Mouse (Mus musculus) kidney, postnatal 10 days (tissue): ENCODE results near the gene Brsk1.

Experiments used
- DNase-seq: peaks from one replicate; pipeline ENCODE4 v3.0.0; 2021; ENCODE audit warnings: mixed read lengths

Brsk1 gene

GRCm38 (mm10) chr7:4740309-4740727 lies 49.9 kb downstream of the Brsk1 start:
- no peak for DNase-seq

DNA sequence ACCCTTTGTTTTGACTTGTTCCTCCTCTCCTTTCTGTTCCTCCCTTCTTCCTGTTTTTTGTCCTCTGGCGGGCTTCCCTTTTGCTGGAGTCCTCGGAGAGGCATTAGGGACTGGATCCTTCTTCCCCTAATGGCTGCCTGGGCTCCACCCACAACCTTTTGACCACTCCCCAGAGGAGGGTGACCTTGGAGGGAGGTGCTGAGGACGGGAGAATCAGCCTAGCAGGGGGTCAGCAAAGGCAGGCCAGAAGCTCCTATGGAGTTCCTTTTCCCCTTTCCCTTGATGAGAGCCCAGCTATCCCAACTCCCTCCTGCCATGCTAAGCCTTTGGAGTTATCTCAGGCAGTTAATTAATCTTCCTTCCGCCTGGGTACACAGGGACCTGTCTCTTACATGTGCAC lies 50.7 kb downstream of the Brsk1 start:
- DNase-seq = peak; percentile 78

DNA sequence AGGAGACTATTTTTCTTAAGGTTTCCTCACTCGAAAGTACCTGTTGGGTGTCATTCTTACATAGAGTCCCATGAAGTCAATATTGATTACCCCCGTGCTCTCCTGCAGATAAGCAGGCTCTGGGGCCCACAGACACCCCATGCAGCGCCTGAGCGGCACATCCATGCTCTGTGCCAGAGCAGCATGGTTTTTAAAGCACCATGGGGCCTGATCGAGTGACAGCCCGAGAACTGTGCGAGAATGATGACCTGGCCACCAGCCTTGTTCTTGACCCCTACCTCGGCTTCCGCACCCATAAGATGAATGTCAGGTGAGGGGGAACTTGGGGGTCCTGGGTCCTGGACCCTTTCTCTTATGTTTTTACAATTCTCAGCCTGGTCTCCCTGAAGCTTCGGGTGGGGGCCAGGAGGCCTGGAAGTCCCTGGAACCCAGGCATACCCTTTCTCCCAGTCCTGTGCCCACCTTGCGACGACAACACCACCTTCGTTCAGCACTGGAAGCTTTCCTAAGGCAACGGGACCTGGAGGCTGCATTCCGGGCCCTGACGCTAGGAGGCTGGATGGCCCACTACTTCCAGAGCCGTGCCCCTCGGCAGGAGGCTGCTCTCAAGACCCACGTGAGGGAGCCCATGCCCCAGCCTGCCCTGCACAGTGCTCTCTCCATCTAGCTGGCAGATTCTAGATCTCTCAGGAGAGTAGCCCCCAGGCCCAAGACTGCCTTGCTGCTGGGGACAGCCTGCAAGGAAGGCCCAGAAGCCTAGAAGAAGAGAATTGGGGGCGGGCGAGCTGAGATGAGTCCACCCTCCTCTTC lies 51.5 kb downstream of the Brsk1 start:
- DNase-seq = peak; percentile 14

- DNase-seq = no peak
These were observed 52.0 kb downstream of the Brsk1 start for GRCm38 (mm10) chr7:4742482-4742819.

- no peak for DNase-seq
These were observed 53.0 kb downstream of the Brsk1 start for GRCm38 (mm10) chr7:4743354-4743753.

DNA sequence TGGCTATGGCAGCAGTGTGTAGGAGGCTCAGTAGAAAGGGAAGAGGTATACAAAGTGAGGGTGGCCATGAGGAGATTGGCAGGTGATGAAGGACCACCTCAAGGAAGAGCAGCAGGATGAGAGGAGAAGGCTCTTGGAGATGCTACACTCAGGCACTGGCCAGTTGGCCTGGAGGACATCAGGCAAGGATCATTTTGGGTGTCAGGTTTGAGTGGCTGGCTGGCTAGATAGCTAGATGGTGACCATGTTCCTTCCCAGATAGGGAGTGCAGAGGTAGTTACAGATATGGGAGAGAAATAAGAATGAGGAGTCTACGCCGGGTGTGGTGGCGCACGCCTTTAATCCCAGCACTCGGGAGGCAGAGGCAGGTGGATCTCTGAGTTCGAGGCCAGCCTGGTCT lies 54.5 kb downstream of the Brsk1 start:
- no peak for DNase-seq

- peak; percentile 13 for DNase-seq
These were observed 56.0 kb downstream of the Brsk1 start for GRCm38 (mm10) chr7:4746326-4746980.

DNA sequence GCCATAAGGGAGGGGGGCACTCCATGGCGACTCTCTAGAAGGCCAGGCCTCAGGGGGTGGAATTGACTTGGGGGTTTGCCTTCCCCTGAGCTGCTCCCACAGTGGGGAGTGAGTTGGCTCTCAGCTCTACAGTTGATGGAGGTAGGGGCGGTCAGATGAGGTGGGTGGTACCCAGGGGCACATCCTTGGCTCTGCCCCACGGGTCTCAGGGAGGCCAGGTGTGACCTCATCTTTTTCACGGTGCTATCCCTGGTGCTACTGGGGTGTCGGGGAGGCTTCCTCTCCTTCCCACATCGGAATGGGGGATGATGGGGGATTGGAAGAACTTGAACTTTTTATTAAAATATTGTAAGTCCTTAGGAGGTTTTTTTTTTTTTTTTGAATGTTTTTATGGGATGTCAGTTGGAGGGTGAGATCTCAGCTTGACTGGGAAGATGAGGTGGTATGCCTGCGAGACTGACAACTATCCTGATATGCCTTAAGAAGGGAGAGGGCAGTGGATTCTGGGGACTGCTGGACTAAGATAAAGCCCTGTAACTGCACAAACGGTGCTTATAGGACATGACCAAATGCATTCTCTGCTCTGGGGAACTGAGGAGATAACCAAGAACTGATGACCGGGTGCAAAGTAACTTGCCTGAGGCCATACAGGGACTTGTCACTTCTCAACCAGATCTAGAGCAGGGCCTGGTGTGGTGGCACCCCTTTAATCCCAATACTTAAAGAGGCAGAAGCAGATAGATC lies 56.9 kb downstream of the Brsk1 start:
- DNase-seq = peak; percentile 10

DNA sequence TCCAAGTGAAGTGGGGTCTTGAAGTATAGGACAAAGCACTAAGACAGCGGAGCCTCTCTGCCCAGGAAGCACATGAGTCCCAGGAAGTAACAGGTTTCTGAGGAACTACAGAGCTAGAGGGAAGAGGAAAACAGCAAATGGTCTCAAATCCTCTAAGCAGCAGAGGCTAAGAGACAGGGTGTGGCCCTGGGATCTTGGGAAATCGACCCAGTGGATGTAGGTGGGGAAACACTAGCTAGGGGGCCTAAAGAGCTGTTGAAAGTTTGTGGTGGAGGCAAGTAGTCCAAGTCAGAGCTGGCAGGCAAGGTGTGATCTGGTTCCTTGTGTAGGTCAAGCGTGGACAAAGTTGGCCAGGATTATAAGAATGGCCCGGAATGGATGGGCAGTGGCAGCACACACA lies 57.9 kb downstream of the Brsk1 start:
- DNase-seq = no peak

DNA sequence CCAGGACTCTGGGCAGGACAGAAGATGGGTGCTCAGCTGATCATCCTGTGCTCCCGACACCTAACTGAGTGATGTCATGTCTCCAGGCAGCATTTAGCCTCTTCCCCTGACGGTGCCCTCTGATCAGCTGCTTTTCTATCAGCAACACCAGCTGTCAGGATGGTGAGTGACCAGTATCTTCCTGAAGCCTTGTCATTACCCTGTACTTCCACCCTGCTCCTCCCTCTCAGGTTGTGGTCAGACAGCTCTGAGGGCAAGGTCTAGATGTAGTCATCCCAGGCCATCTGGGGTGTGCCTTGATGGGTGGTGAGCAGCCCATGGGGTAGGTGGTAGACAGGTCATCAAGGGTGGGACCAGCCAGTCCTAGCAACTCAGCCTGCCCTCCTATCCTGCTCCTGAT lies 58.8 kb downstream of the Brsk1 start:
- DNase-seq = no peak

DNA sequence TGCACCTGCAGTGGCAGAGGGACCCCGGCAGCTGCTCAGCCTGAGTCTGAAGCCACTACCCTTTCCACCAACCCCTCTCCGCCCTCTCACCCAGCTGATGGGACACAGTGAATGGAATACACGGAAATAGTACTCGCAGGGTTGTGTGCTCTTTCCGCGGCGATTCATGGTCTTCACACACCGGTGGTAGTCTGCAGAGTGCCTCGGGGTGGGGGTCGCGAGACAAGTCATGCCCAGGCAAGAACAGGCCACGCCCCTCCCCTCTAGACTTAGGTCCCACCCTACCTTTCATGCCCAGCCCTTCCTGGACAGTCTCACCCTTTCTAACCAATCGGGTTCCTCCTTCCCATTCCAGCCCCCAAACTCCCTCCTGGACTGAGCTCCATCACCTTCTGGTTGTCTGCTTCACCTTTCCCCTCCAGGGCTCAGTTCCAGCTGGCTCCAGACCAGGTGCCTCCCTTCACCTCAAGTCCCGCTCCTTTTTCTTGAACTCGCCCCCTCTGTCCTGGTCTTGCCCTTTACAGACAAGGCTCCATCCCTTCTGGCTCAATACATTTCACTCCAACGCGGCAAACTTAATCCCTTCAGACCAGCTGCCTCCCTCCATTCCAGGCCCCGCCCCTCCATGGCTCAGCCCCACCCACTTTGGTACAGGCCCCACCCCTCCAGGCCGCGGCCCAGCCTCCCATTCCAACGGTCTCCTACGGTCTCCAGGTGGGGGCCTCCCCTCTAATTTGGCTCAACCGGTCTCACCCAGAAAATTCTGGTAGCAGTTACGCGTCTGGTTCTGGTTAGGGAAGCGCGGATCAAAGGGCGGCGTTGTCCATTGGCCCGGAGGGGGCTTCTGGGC lies 61.8 kb downstream of the Brsk1 start:
- DNase-seq = peak; percentile 79

DNA sequence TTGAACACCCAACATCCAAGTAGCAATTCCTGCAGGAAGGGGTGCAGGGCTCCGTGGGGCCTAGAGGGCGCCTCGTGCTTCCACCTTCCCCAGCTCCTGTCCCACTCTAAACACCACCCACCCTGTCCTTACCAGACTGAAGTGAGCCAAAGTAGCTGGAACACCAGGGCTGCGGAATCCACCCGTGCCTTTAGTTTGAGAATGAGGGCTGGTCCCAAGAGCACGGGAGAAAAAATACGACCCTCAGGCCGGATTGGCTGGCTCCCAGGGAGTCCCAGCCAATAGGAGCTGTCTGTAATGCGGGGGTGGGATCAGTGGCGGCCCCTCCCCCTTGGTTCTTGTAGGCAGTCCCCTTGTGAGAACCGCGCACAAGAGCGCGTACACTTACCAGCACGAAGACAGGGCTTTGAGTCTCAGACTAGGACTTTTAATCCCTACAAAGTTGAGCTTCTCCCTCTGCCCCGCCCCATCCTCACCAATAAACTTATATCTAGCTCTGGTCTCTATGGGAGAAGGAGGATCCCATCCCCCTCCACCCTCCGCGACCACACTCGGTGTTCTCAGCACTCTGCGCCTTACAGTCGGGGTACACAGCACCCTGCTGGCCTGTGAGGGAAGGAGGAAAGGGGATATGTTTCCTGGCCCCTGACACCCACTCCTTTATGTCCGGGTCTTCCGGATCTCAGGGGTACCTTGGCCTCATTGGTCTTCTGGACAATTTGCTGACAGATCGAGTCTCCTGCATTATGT lies 62.6 kb downstream of the Brsk1 start, which contains the start of gene Cox6b2:
Gene Cox6b2 (minus strand): TSS at position 274 of the 750 bp plus-strand sequence.
- DNase-seq = peak; percentile 95

GRCm38 (mm10) chr7:4759670-4760069 lies 69.3 kb downstream of the Brsk1 start:
- DNase-seq = no peak

GRCm38 (mm10) chr7:4764946-4765710 lies 74.7 kb downstream of the Brsk1 start:
- no peak for DNase-seq
